Mouse (Mus musculus) G1E (cell line): ENCODE measurements around the gene Col6a1. TPM values are rescaled to one million over a fixed set of nuclear protein-coding genes. Genes with fewer than 3 reads are reported as not detected.

Experiments used
- ATAC-seq: 2 replicates; pipeline ENCODE4 v1.8.0; 2016; ENCODE audit warnings: mild to moderate bottlenecking; ENCODE audit not compliant: insufficient number of reproducible peaks, poor library complexity, low FRiP score, severe bottlenecking; ENCODE audit errors: extremely low read depth
- DNase-seq: peaks from one replicate; pipeline ENCODE4 v3.0.0; 2012; ENCODE audit warnings: low spot score
- H3K27me3 ChIP-seq: 2 replicates; pipeline ENCODE4 v1.6.1; 2012; ENCODE audit warnings: mild to moderate bottlenecking, low read length, inconsistent platforms; ENCODE audit not compliant: insufficient read depth
- H3K36me3 ChIP-seq: replicated peaks from 2 replicates; pipeline ENCODE3; 2012; ENCODE audit warnings: mild to moderate bottlenecking, inconsistent platforms
- H3K4me1 ChIP-seq: 2 replicates; pipeline ENCODE4 v1.6.1; 2012; ENCODE audit warnings: low read depth, low read length, inconsistent platforms, mixed read lengths; ENCODE audit not compliant: insufficient read depth
- H3K4me3 ChIP-seq: 2 replicates; pipeline ENCODE4 v1.5.1; 2012; ENCODE audit warnings: low read depth, mild to moderate bottlenecking, inconsistent platforms, low read length, moderate library complexity, mixed read lengths
- H3K9me3 ChIP-seq: replicated peaks from 2 replicates; pipeline ENCODE4 v1.6.1; 2012; ENCODE audit warnings: inconsistent platforms
- CTCF ChIP-seq: IDR thresholded peaks from 2 replicates; pipeline ENCODE4 v1.5.1; 2012; ENCODE audit warnings: low read depth, low read length, inconsistent platforms, mixed read lengths
- GATA1 ChIP-seq: IDR thresholded peaks from 2 replicates; pipeline ENCODE4 v1.6.1; 2012; ENCODE audit warnings: borderline replicate concordance, low read length, inconsistent platforms, mixed read lengths
- GATA2 ChIP-seq: IDR thresholded peaks from 2 replicates; pipeline ENCODE4 v1.6.1; 2012; ENCODE audit warnings: low read depth, low read length, inconsistent platforms, borderline replicate concordance
- POLR2AphosphoS5 ChIP-seq: IDR thresholded peaks from 2 replicates; pipeline ENCODE4 v1.6.1; 2012; ENCODE audit warnings: low read depth, low read length, inconsistent platforms; ENCODE audit not compliant: insufficient replicate concordance
- TAL1 ChIP-seq: conservative IDR thresholded peaks from 2 replicates; pipeline ENCODE4 v1.6.1; 2012; ENCODE audit warnings: low read depth, low read length, inconsistent platforms, mixed read lengths
- polyA plus RNA-seq: library from polyadenylated mRNA; stranded (reverse); fragments of >175 nt; gene quantifications from 2 replicates; pipeline ENCODE4 v1.2.3, GENCODE M21; 2012
- total RNA-seq, 2 experiments: library from RNA; stranded (forward) in 1 of 2; stranded (reverse) in 1 of 2; fragments of 200-1000 nt in 1 of 2; fragments of >200 nt in 1 of 2; fragmentation: Nextera tagmentation in 1 of 2; gene quantifications; 2 replicates each; pipeline ENCODE4 v1.2.3; 2014 to 2017

Col6a1 gene
- total and polyA plus RNA-seq, 3 experiments: 0.05 TPM; not detected in 2

- H3K4me3 ChIP-seq: no peak overlapping the region
- no peak for TF ChIP-seq GATA1
- TF ChIP-seq POLR2AphosphoS5: no peak
- no peak for TF ChIP-seq TAL1
- no peak for TF ChIP-seq GATA2
- no peak for TF ChIP-seq CTCF
- no peaks in the 10 kb centered on the region for H3K9me3 ChIP-seq
- ATAC-seq (no peak), DNase-seq (no peak)
- no peaks in the 10 kb centered on the region for H3K4me1 ChIP-seq
- H3K27me3 ChIP-seq: no peaks in the 10 kb centered on the region; the same call in 1 of the 2 replicates
- H3K36me3 ChIP-seq: no peaks in the 10 kb centered on the region
These were observed 1.3 kb upstream of the Col6a1 start for GRCm38 (mm10) chr10:76727301-76727700.

GRCm38 (mm10) chr10:76726866-76727265 lies 898 bp upstream of the Col6a1 start:
- H3K4me1 ChIP-seq: no peaks in the 10 kb centered on the region
- H3K27me3 ChIP-seq: no peaks in the 10 kb centered on the region; the same call in 1 of the 2 replicates
- H3K36me3 ChIP-seq: no peaks in the 10 kb centered on the region
- no peak overlapping the region for H3K4me3 ChIP-seq
- ATAC-seq: no peak
- DNase-seq: no peak
- TF ChIP-seq GATA1 (no peak), GATA2 (no peak), CTCF (no peak), POLR2AphosphoS5 (no peak), TAL1 (no peak)
- no peaks in the 10 kb centered on the region for H3K9me3 ChIP-seq

GRCm38 (mm10) chr10:76725097-76725496 lies 871 bp downstream of the Col6a1 start:
- DNase-seq (no peak), ATAC-seq (no peak)
- Histone ChIP-seq H3K36me3 (no peaks in the 10 kb centered on the region), H3K27me3 (no peaks in the 10 kb centered on the region; the same call in 1 of the 2 replicates), H3K9me3 (no peaks in the 10 kb centered on the region), H3K4me3 (no peak overlapping the region), H3K4me1 (no peaks in the 10 kb centered on the region)
- TF ChIP-seq CTCF: no peak
- no peak for TF ChIP-seq POLR2AphosphoS5
- TF ChIP-seq GATA2: no peak
- TF ChIP-seq GATA1: no peak
- no peak for TF ChIP-seq TAL1

- no peak overlapping the region for H3K4me3 ChIP-seq
- TF ChIP-seq GATA2 (no peak), TAL1 (no peak)
- H3K9me3 ChIP-seq: no peaks in the 10 kb centered on the region
- H3K36me3 ChIP-seq: no peaks in the 10 kb centered on the region
- H3K27me3 ChIP-seq: no peaks in the 10 kb centered on the region; the same call in 1 of the 2 replicates
- no peaks in the 10 kb centered on the region for H3K4me1 ChIP-seq
- no peak for DNase-seq
- ATAC-seq: no peak
These were observed 1.7 kb downstream of the Col6a1 start for GRCm38 (mm10) chr10:76724231-76724736.

- DNase-seq: no peak
These were observed 3.1 kb downstream of the Col6a1 start for GRCm38 (mm10) chr10:76722751-76723450.

GRCm38 (mm10) chr10:76721746-76722145 lies 4.2 kb downstream of the Col6a1 start:
- no peak overlapping the region for H3K4me3 ChIP-seq
- H3K36me3 ChIP-seq: no peaks in the 10 kb centered on the region
- ATAC-seq (no peak), DNase-seq (no peak)
- H3K9me3 ChIP-seq: no peaks in the 10 kb centered on the region
- TF ChIP-seq GATA1 (no peak), GATA2 (no peak), TAL1 (no peak), POLR2AphosphoS5 (no peak), CTCF (no peak)
- no peaks in the 10 kb centered on the region for H3K4me1 ChIP-seq
- no peaks in the 10 kb centered on the region; the same call in 1 of the 2 replicates for H3K27me3 ChIP-seq

More at GRCm38 (mm10) chr10:76722751-76723450, 3.1 kb downstream of the Col6a1 start:
- Histone ChIP-seq H3K36me3 (no peaks in the 10 kb centered on the region), H3K27me3 (no peaks in the 10 kb centered on the region; the same call in 1 of the 2 replicates), H3K9me3 (no peaks in the 10 kb centered on the region), H3K4me1 (no peaks in the 10 kb centered on the region), H3K4me3 (no peak overlapping the region)
- TF ChIP-seq CTCF (no peak), POLR2AphosphoS5 (no peak), TAL1 (no peak), GATA1 (no peak), GATA2 (no peak)
- no peak for ATAC-seq
